Mouse (Mus musculus): ENCODE measurements around the gene Elf2. TPM values are rescaled to one million over a fixed set of nuclear protein-coding genes. Genes with fewer than 3 reads are reported as not detected.
"Not testable (repeated sequence)": the region's sequence is repeated elsewhere in the genome, so short reads cannot be mapped to it uniquely, and the experiment has no call there.

Gene Elf2
- polyA plus RNA-seq, 1 experiment = 8.7 TPM

- Histone ChIP-seq H3K27me3 (replicated peaks) (peaks cover 19% of the 10 kb centered on the region), H3K36me3 (replicated peaks; ENCODE audit: low read length) (peaks cover 2% of the 10 kb centered on the region), H3K4me1 (peaks cover 50% of the 10 kb centered on the region), H3K4me3 (replicated peaks) (peak overlapping the region; percentile 96), H3K9me3 (no peaks in the 10 kb centered on the region)
- no peak for TF ChIP-seq GATA1 (IDR thresholded peaks at IDR 0.05; ENCODE audit: borderline replicate concordance, low read length)
- TF ChIP-seq FLI1 (IDR thresholded peaks at IDR 0.05; ENCODE audit: low read length) = no peak
Measured at GRCm38 (mm10) chr3:51223556-51223955, 116.9 kb downstream of the Elf2 start.

GRCm38 (mm10) chr3:51222834-51223460 lies 117.5 kb downstream of the Elf2 start:
- no peak overlapping the region for H3K4me3 ChIP-seq (replicated peaks)
- H3K27me3 ChIP-seq (replicated peaks) = peaks cover 19% of the 10 kb centered on the region
- peaks cover 44% of the 10 kb centered on the region for H3K4me1 ChIP-seq
- H3K36me3 ChIP-seq (replicated peaks; ENCODE audit: low read length) = no peaks in the 10 kb centered on the region
- H3K9me3 ChIP-seq = peaks cover 3% of the 10 kb centered on the region; the same call in 1 of the 2 replicates
- TF ChIP-seq FLI1 (IDR thresholded peaks at IDR 0.05; ENCODE audit: low read length) (no peak), GATA1 (IDR thresholded peaks at IDR 0.05; ENCODE audit: borderline replicate concordance, low read length) (no peak)

- peaks cover 8% of the 10 kb centered on the region for H3K9me3 ChIP-seq
- peaks cover 19% of the 10 kb centered on the region for H3K27me3 ChIP-seq (replicated peaks)
- H3K4me1 ChIP-seq = peaks cover 39% of the 10 kb centered on the region
- H3K4me3 ChIP-seq (replicated peaks) = no peak overlapping the region
- TF ChIP-seq GATA1 (IDR thresholded peaks at IDR 0.05; ENCODE audit: borderline replicate concordance, low read length) = no peak
- TF ChIP-seq FLI1 (IDR thresholded peaks at IDR 0.05; ENCODE audit: low read length) = no peak
- H3K36me3 ChIP-seq (replicated peaks; ENCODE audit: low read length) = no peaks in the 10 kb centered on the region
Measured at GRCm38 (mm10) chr3:51222302-51222701, 118.2 kb downstream of the Elf2 start.

- Histone ChIP-seq H3K27me3 (replicated peaks) (peaks cover 21% of the 10 kb centered on the region), H3K4me3 (replicated peaks) (no peak overlapping the region), H3K4me1 (peaks cover 34% of the 10 kb centered on the region), H3K36me3 (replicated peaks; ENCODE audit: low read length) (no peaks in the 10 kb centered on the region), H3K9me3 (peaks cover 8% of the 10 kb centered on the region)
- no peak for TF ChIP-seq GATA1 (IDR thresholded peaks at IDR 0.05; ENCODE audit: borderline replicate concordance, low read length)
- TF ChIP-seq FLI1 (IDR thresholded peaks at IDR 0.05; ENCODE audit: low read length) = no peak
Measured at GRCm38 (mm10) chr3:51221847-51222246, 118.6 kb downstream of the Elf2 start.

- Histone ChIP-seq H3K4me1 (peaks cover 24% of the 10 kb centered on the region), H3K27me3 (replicated peaks) (peaks cover 23% of the 10 kb centered on the region), H3K4me3 (replicated peaks) (no peak overlapping the region), H3K9me3 (peaks cover 8% of the 10 kb centered on the region), H3K36me3 (replicated peaks; ENCODE audit: low read length) (no peaks in the 10 kb centered on the region)
- TF ChIP-seq GATA1 (IDR thresholded peaks at IDR 0.05; ENCODE audit: borderline replicate concordance, low read length) = no peak
- TF ChIP-seq FLI1 (IDR thresholded peaks at IDR 0.05; ENCODE audit: low read length) = no peak
Measured at GRCm38 (mm10) chr3:51220846-51221245, 119.6 kb downstream of the Elf2 start.

- H3K4me3 ChIP-seq (replicated peaks) = no peak overlapping the region
- peaks cover 18% of the 10 kb centered on the region for H3K4me1 ChIP-seq
- peaks cover 27% of the 10 kb centered on the region for H3K27me3 ChIP-seq (replicated peaks)
- peaks cover 8% of the 10 kb centered on the region for H3K9me3 ChIP-seq
- H3K36me3 ChIP-seq (replicated peaks; ENCODE audit: low read length) = no peaks in the 10 kb centered on the region
- TF ChIP-seq FLI1 (IDR thresholded peaks at IDR 0.05; ENCODE audit: low read length) (no peak), GATA1 (IDR thresholded peaks at IDR 0.05; ENCODE audit: borderline replicate concordance, low read length) (no peak)
Measured at GRCm38 (mm10) chr3:51219213-51219612, 121.2 kb downstream of the Elf2 start.

- not testable (repeated sequence) for H3K4me1 ChIP-seq; H3K4me3 ChIP-seq (replicated peaks); H3K9me3 ChIP-seq; H3K36me3 ChIP-seq (replicated peaks; ENCODE audit: low read length)
- H3K27me3 ChIP-seq (replicated peaks) = peaks cover 27% of the 10 kb centered on the region
Measured at GRCm38 (mm10) chr3:51218385-51218784, 122.1 kb downstream of the Elf2 start.

- not testable (repeated sequence) for H3K4me1 ChIP-seq; H3K36me3 ChIP-seq (replicated peaks; ENCODE audit: low read length); H3K9me3 ChIP-seq; H3K4me3 ChIP-seq (replicated peaks)
- peaks cover 22% of the 10 kb centered on the region for H3K27me3 ChIP-seq (replicated peaks)
Measured at GRCm38 (mm10) chr3:51216351-51216750, 124.1 kb downstream of the Elf2 start.

- 0 out of 2 replicates have a peak, but pooled peaks cover 3% of the 10 kb centered on the region for H3K4me1 ChIP-seq
- peaks cover 10% of the 10 kb centered on the region for H3K9me3 ChIP-seq
- no peaks in the 10 kb centered on the region for H3K36me3 ChIP-seq (replicated peaks; ENCODE audit: low read length)
- no peak for TF ChIP-seq FLI1 (IDR thresholded peaks at IDR 0.05; ENCODE audit: low read length)
- no peak for TF ChIP-seq GATA1 (IDR thresholded peaks at IDR 0.05; ENCODE audit: borderline replicate concordance, low read length)
- no peak overlapping the region for H3K4me3 ChIP-seq (replicated peaks)
- H3K27me3 ChIP-seq (replicated peaks) = peaks cover 16% of the 10 kb centered on the region
Measured at GRCm38 (mm10) chr3:51215681-51216080, 124.8 kb downstream of the Elf2 start.

- Histone ChIP-seq H3K36me3 (replicated peaks; ENCODE audit: low read length) (no peaks in the 10 kb centered on the region), H3K9me3 (peaks cover 16% of the 10 kb centered on the region), H3K4me1 (0 out of 2 replicates have a peak, but pooled peaks cover 3% of the 10 kb centered on the region), H3K4me3 (replicated peaks) (no peak overlapping the region), H3K27me3 (replicated peaks) (peaks cover 8% of the 10 kb centered on the region)
- TF ChIP-seq FLI1 (IDR thresholded peaks at IDR 0.05; ENCODE audit: low read length) (no peak), GATA1 (IDR thresholded peaks at IDR 0.05; ENCODE audit: borderline replicate concordance, low read length) (no peak)
Measured at GRCm38 (mm10) chr3:51213111-51213510, 127.4 kb downstream of the Elf2 start.

GRCm38 (mm10) chr3:51210485-51210884 lies 130.0 kb downstream of the Elf2 start:
- no peak for TF ChIP-seq GATA1 (IDR thresholded peaks at IDR 0.05; ENCODE audit: borderline replicate concordance, low read length)
- TF ChIP-seq FLI1 (IDR thresholded peaks at IDR 0.05; ENCODE audit: low read length) = no peak
- Histone ChIP-seq H3K4me3 (replicated peaks) (peak overlapping the region; percentile 28), H3K9me3 (peaks cover 10% of the 10 kb centered on the region), H3K4me1 (no peaks in the 10 kb centered on the region), H3K36me3 (replicated peaks; ENCODE audit: low read length) (no peaks in the 10 kb centered on the region), H3K27me3 (replicated peaks) (peaks cover 6% of the 10 kb centered on the region)

All from megakaryocyte, embryonic 14.5 days (primary cell).